Mouse (Mus musculus) C2C12 (cell line): ENCODE data around the gene Slc38a6. TPM values are rescaled to one million over a fixed set of nuclear protein-coding genes. Genes with fewer than 3 reads are reported as not detected.

Source experiments
- H3K27me3 ChIP-seq: one replicate; pipeline ENCODE4 v1.6.1; 2011; ENCODE audit not compliant: control insufficient read depth, insufficient read depth, insufficient read length
- H3K36me3 ChIP-seq: one replicate; pipeline ENCODE4 v1.6.1; 2011; ENCODE audit not compliant: control insufficient read depth, insufficient read depth
- H3K4me3 ChIP-seq: one replicate; pipeline ENCODE4 v1.5.1; 2011; ENCODE audit warnings: mild to moderate bottlenecking, control low read depth; ENCODE audit not compliant: poor library complexity, insufficient read depth, severe bottlenecking
- H3K79me2 ChIP-seq: one replicate; pipeline ENCODE4 v1.6.1; 2011; ENCODE audit not compliant: control insufficient read depth, insufficient read depth
- H3K79me3 ChIP-seq: one replicate; pipeline ENCODE4 v1.6.1; 2011; ENCODE audit warnings: low read depth, control low read depth
- H3ac ChIP-seq: one replicate; pipeline ENCODE3; 2011; ENCODE audit warnings: low read depth; ENCODE audit not compliant: control insufficient read depth, insufficient read length
- CEBPB ChIP-seq: IDR thresholded peaks from one replicate; pipeline ENCODE4 v1.6.1; 2011; ENCODE audit warnings: low read depth, mild to moderate bottlenecking, control low read depth, moderate library complexity
- CTCF ChIP-seq: IDR thresholded peaks from one replicate; pipeline ENCODE4 v1.5.1; 2011; ENCODE audit not compliant: control insufficient read depth, insufficient read depth, insufficient read length
- FOSL1 ChIP-seq: IDR thresholded peaks from one replicate; pipeline ENCODE4 v1.8.0; 2011; ENCODE audit warnings: mild to moderate bottlenecking, low read length; ENCODE audit not compliant: poor library complexity, insufficient read depth, severe bottlenecking
- MYOD1 ChIP-seq: IDR thresholded peaks from one replicate; pipeline ENCODE4 v1.6.1; 2011; ENCODE audit warnings: low read depth; ENCODE audit not compliant: control insufficient read depth, insufficient read length
- MYOG ChIP-seq: IDR thresholded peaks from one replicate; pipeline ENCODE4 v1.6.1; 2011; ENCODE audit not compliant: control insufficient read depth, insufficient read length; ENCODE audit errors: extremely low read depth
- polyA plus RNA-seq: library from polyadenylated mRNA; unstranded; fragments of >200 nt; fragmentation: generic; extraction: Trizol; gene quantifications from one replicate; pipeline ENCODE4 v1.2.1, GENCODE M21; 2012; ENCODE audit warnings: missing spikeins

The Slc38a6 gene
- polyA plus RNA-seq, 1 experiment = 13.1 TPM

DNA sequence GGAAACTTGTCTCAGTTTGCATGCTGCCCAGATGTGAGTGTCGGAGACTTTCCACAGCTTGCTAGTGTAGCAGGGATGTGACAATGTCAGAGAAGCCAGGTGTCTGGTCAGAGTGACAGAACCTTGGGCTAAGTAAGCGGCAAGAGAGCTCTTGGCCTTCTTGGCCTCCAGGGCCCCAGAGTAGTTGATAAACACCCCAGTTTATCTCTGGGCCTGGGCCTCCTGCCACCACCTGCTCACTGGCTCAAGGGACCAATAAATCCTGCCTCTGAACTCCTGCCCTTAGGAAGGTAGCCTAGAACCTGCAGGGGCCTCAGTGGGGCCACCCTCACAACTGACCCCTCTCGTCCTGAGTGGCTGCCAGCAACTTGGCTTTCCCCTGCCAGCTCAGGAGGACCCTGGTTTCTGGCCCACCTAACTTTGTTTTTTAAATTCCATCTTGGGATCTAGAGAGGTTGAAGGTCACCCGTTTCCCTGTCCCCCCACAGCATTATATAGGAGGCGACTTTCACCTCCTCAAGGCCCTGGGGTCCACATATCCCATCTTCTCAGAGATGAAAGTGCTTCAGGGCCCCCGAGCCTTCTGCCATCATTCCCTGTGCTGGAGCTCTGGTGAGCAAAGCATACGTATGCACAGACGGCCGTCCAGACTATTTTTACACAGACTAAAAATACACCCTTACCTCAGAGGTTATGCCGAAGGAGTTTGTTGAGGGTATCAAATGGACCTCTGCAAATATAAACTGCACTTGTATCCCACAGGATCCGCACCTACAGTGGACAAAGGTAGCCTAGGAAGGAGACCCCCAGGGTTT lies 116.5 kb downstream of the Slc38a6 start:
- H3K79me2 ChIP-seq = no peaks in the 10 kb centered on the region
- H3K79me3 ChIP-seq = no peaks in the 10 kb centered on the region
- H3ac ChIP-seq = no peak overlapping the region
- TF ChIP-seq FOSL1 (no peak), MYOD1 (no peak), MYOG (no peak), CEBPB (no peak), CTCF (no peak)
- no peak overlapping the region for H3K4me3 ChIP-seq
- H3K36me3 ChIP-seq = no peaks in the 10 kb centered on the region
- no peaks in the 10 kb centered on the region for H3K27me3 ChIP-seq

Other genes with a start within 250 kb of the Slc38a6 start
- 72.4 TPM for gene Six1, start 232.9 kb upstream of the Slc38a6 start, polyA plus RNA-seq
- 5.4 TPM for gene Six4, start 173.3 kb upstream of the Slc38a6 start, polyA plus RNA-seq
- gene Mnat1, start 163.1 kb upstream of the Slc38a6 start, polyA plus RNA-seq = 30.9 TPM
- 8.3 TPM for gene Trmt5, start 69 bp upstream of the Slc38a6 start, polyA plus RNA-seq